Mouse (Mus musculus) megakaryocyte, embryonic 14.5 days (primary cell): ENCODE measurements around the gene Slx1b. TPM values are rescaled to one million over a fixed set of nuclear protein-coding genes. Genes with fewer than 3 reads are reported as not detected.
"Not testable (repeated sequence)": the region's sequence is repeated elsewhere in the genome, so short reads cannot be mapped to it uniquely, and the experiment has no call there.

Experiments
- H3K27me3 ChIP-seq: replicated peaks from 2 replicates; pipeline ENCODE3; 2012; ENCODE audit warnings: inconsistent platforms
- H3K36me3 ChIP-seq: replicated peaks from 2 replicates; pipeline ENCODE3; 2012; ENCODE audit warnings: low read length, inconsistent platforms, mixed read lengths
- H3K4me1 ChIP-seq: 2 replicates; pipeline ENCODE4 v1.6.1; 2012; ENCODE audit warnings: inconsistent platforms
- H3K4me3 ChIP-seq: replicated peaks from 2 replicates; pipeline ENCODE3; 2012; ENCODE audit warnings: moderate library complexity, mild to moderate bottlenecking, inconsistent platforms
- H3K9me3 ChIP-seq: 2 replicates; pipeline ENCODE4 v1.6.1; 2012; ENCODE audit warnings: inconsistent platforms
- FLI1 ChIP-seq: IDR thresholded peaks from 2 replicates; pipeline ENCODE4 v1.6.1; 2012; ENCODE audit warnings: low read length, inconsistent platforms, mixed read lengths
- GATA1 ChIP-seq: IDR thresholded peaks from 3 replicates; pipeline ENCODE4 v1.6.1; 2012; ENCODE audit warnings: mixed read lengths, low read length, inconsistent platforms, borderline replicate concordance
- polyA plus RNA-seq: library from polyadenylated mRNA; stranded (reverse); fragments of >175 nt; gene quantifications from 2 replicates; pipeline ENCODE4 v1.2.3, GENCODE M21; 2012; ENCODE audit warnings: low replicate concordance; ENCODE audit not compliant: insufficient read depth

The Slx1b gene
- polyA plus RNA-seq = 7.3 and 9.7 TPM in 2 replicates

DNA sequence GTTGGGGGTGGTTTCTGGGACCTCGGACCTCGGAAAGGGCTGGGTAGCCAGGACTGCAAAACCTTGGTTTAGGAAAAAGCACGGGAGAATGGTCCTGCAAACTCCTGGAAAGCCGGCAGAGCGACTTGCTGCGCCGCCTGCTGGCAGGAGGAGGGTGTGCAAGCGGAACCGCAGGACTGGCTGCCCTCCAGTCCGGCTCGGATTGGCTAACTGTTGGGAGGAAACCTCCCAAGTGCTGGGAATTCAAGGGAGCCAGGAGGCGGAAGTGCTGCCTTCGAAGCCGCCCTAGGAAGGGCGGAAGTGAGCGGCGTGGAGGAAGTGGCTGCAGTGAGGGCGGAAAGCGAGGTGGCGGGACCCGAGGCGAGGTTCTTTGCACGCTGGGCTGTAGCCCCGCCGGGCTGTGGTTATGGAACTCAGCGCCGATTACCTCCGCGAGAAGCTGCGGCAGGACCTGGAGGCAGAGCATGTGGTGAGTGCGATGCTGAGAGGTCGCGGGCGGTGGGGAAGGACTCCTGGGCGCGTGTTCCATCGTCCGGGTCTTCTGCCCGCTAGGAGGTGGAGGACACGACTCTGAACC, at the start of gene Slx1b:
Gene Slx1b, minus strand, starts transcription at position 154 of the 577 bp plus-strand sequence.
- peaks cover 66% of the 10 kb centered on the region for H3K36me3 ChIP-seq
- peak within 1 kb of the TSS; percentile 96 for H3K4me3 ChIP-seq
- peaks cover 80% of the 10 kb centered on the region for H3K4me1 ChIP-seq
- H3K9me3 ChIP-seq = no peaks in the 10 kb centered on the region
- TF ChIP-seq FLI1 = peak; percentile 85; the same call in 1 of the 2 replicates
- no peak for TF ChIP-seq GATA1
- H3K27me3 ChIP-seq = no peaks in the 10 kb centered on the region

GRCm38 (mm10) chr7:126741964-126742482, 46.4 kb upstream of the Slx1b start:
- no peaks in the 10 kb centered on the region for H3K9me3 ChIP-seq
- TF ChIP-seq GATA1 (no peak), FLI1 (no peak)
- no peaks in the 10 kb centered on the region for H3K36me3 ChIP-seq
- H3K4me3 ChIP-seq = no peak overlapping the region
- H3K4me1 ChIP-seq = peaks cover 21% of the 10 kb centered on the region
- peaks cover 20% of the 10 kb centered on the region for H3K27me3 ChIP-seq

DNA sequence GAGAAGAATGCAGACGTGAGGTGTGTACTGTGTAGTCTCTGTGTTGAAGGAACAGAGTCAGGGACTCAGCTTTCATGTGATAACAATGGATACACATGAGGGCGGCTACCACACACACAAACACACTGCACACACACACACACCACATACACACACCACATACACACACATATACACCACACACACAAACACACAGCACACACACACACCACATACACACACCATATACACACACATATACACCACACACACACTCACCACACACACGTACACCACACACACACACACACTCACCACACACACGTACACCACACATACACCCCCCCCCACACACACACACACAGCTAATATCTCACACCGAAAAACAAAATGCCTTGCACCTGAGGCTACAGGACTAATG, 45.9 kb upstream of the Slx1b start:
- no peaks in the 10 kb centered on the region for H3K36me3 ChIP-seq
- peaks cover 15% of the 10 kb centered on the region for H3K4me1 ChIP-seq
- TF ChIP-seq GATA1 (no peak), FLI1 (no peak)
- H3K4me3 ChIP-seq = no peak overlapping the region
- H3K27me3 ChIP-seq = peaks cover 20% of the 10 kb centered on the region
- no peaks in the 10 kb centered on the region for H3K9me3 ChIP-seq

DNA sequence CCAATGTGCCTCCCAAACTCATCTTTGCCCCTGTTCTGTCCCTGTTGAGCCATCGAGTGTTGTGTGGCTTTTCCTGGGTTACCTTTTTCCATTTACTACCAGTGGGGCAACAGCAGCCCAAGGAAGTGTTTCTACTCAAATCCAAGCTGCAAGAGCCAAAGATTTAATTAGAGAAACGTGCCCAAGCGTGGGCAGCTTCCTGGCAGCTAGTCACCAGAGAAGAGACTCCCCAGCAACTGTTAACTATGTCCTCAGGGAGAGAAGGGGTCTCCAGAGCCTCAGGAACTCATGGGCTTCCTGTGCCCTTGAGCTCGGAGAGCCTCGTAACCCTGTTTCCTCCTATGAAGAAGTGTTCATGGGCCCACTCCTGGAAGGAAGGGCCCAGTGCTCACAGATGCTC, 45.4 kb upstream of the Slx1b start:
- no peaks in the 10 kb centered on the region for H3K9me3 ChIP-seq
- peaks cover 10% of the 10 kb centered on the region for H3K4me1 ChIP-seq
- TF ChIP-seq GATA1 (no peak), FLI1 (no peak)
- H3K36me3 ChIP-seq = no peaks in the 10 kb centered on the region
- H3K4me3 ChIP-seq = no peak overlapping the region
- peaks cover 21% of the 10 kb centered on the region for H3K27me3 ChIP-seq

GRCm38 (mm10) chr7:126740132-126740735, 44.6 kb upstream of the Slx1b start:
- H3K27me3 ChIP-seq = peaks cover 23% of the 10 kb centered on the region
- H3K9me3 ChIP-seq = no peaks in the 10 kb centered on the region
- peaks cover 9% of the 10 kb centered on the region; the same call in 1 of the 2 replicates for H3K4me1 ChIP-seq
- TF ChIP-seq GATA1 (no peak), FLI1 (no peak)
- no peaks in the 10 kb centered on the region for H3K36me3 ChIP-seq
- no peak overlapping the region for H3K4me3 ChIP-seq

DNA sequence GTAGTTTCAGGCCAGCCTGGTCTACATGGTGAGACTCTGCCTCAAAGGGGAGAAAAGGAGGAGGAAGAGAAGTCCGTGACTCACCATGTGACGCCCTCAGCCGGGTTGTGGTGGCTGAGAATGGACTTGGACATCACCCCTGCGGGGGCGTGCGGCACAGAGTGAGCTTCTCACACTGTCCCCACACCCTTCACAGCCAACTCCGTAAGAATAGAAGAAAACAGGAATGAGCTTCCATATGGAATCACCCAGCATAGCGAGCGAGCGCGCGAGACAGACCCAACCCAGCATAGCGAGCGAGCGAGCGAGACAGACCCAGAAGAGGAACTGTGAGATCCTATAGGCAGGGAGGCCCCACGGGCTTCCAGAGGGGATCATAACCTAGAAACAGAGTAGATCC, 44.0 kb upstream of the Slx1b start:
- Histone ChIP-seq H3K36me3 (no peaks in the 10 kb centered on the region), H3K27me3 (peaks cover 25% of the 10 kb centered on the region), H3K4me1 (peaks cover 9% of the 10 kb centered on the region; the same call in 1 of the 2 replicates), H3K4me3 (no peak overlapping the region), H3K9me3 (no peaks in the 10 kb centered on the region)
- TF ChIP-seq FLI1 (no peak), GATA1 (no peak)

GRCm38 (mm10) chr7:126736122-126736521, 40.5 kb upstream of the Slx1b start:
- H3K27me3 ChIP-seq = peaks cover 24% of the 10 kb centered on the region
- TF ChIP-seq GATA1 (no peak), FLI1 (no peak)
- H3K4me3 ChIP-seq = no peak overlapping the region
- no peaks in the 10 kb centered on the region for H3K9me3 ChIP-seq
- no peaks in the 10 kb centered on the region for H3K36me3 ChIP-seq
- peaks cover 7% of the 10 kb centered on the region; the same call in 1 of the 2 replicates for H3K4me1 ChIP-seq

- H3K36me3 ChIP-seq, H3K4me3 ChIP-seq, H3K27me3 ChIP-seq, H3K9me3 ChIP-seq: not testable (repeated sequence)
- peaks cover 15% of the 10 kb centered on the region for H3K4me1 ChIP-seq
These were observed 34.7 kb upstream of the Slx1b start for GRCm38 (mm10) chr7:126730256-126730789.

GRCm38 (mm10) chr7:126725667-126726066, 30.1 kb upstream of the Slx1b start:
- Histone ChIP-seq H3K27me3 (peaks cover 2% of the 10 kb centered on the region), H3K9me3 (peaks cover 15% of the 10 kb centered on the region), H3K36me3 (no peaks in the 10 kb centered on the region), H3K4me3 (peak overlapping the region; percentile 50), H3K4me1 (peaks cover 21% of the 10 kb centered on the region)
- TF ChIP-seq GATA1 = no peak
- no peak for TF ChIP-seq FLI1

- H3K9me3 ChIP-seq = peaks cover 15% of the 10 kb centered on the region
- peaks cover 2% of the 10 kb centered on the region for H3K27me3 ChIP-seq
- H3K4me3 ChIP-seq = no peak overlapping the region
- H3K36me3 ChIP-seq = no peaks in the 10 kb centered on the region
- TF ChIP-seq FLI1 = no peak
- TF ChIP-seq GATA1 = no peak
- H3K4me1 ChIP-seq = peaks cover 18% of the 10 kb centered on the region
These were observed 29.5 kb upstream of the Slx1b start for GRCm38 (mm10) chr7:126725077-126725476.
